Mouse (Mus musculus): ENCODE results near the gene Calm3. TPM values are rescaled to one million over a fixed set of nuclear protein-coding genes. Genes with fewer than 3 reads are reported as not detected.

Gene Calm3
- polyA plus RNA-seq, 1 experiment from 2014 or later: 295 TPM

- Histone ChIP-seq H3K4me2 (no peak overlapping the region), H3K27ac (ENCODE audit: low read depth, low read length) (no peak overlapping the region)
- ATAC-seq (ENCODE audit: low FRiP score): no peak
These were observed 38.0 kb downstream of the Calm3 start for GRCm38 (mm10) chr7:16885905-16886304.

GRCm38 (mm10) chr7:16885271-16885776 is 38.6 kb downstream of the Calm3 start:
- Histone ChIP-seq H3K9ac (ENCODE audit: low read length) (no peak overlapping the region), H3K36me3 (ENCODE audit: control insufficient read depth, insufficient read depth, low read length) (peaks cover 8% of the 10 kb centered on the region; the same call in 1 of the 2 replicates), H3K4me1 (ENCODE audit: control insufficient read depth, insufficient read depth, low read length) (peaks cover 7% of the 10 kb centered on the region), H3K4me2 (peak overlapping the region; percentile 5; the same call in 1 of the 2 replicates), H3K27me3 (ENCODE audit: control insufficient read depth, insufficient read depth, low read length) (peaks cover 41% of the 10 kb centered on the region), H3K27ac (ENCODE audit: low read depth, low read length) (no peak overlapping the region), H3K4me3 (ENCODE audit: low read depth, low read length) (peak overlapping the region; percentile 23), H3K9me3 (ENCODE audit: control insufficient read depth, low read length) (peaks cover 7% of the 10 kb centered on the region)
- no peak for DNase-seq (ENCODE audit: low spot score, missing footprints)
- 11% methylated on average over 77 of the region's 95 CpGs for WGBS
- ATAC-seq (ENCODE audit: low FRiP score): peak; percentile 26

More at GRCm38 (mm10) chr7:16885905-16886304, 38.0 kb downstream of the Calm3 start:
- Histone ChIP-seq H3K4me3 (ENCODE audit: low read depth, low read length) (peak overlapping the region; percentile 23; the same call in 1 of the 2 replicates), H3K9me3 (ENCODE audit: control insufficient read depth, low read length) (peaks cover 7% of the 10 kb centered on the region), H3K36me3 (ENCODE audit: control insufficient read depth, insufficient read depth, low read length) (peaks cover 8% of the 10 kb centered on the region; the same call in 1 of the 2 replicates), H3K27me3 (ENCODE audit: control insufficient read depth, insufficient read depth, low read length) (peaks cover 47% of the 10 kb centered on the region), H3K9ac (ENCODE audit: low read length) (no peak overlapping the region), H3K4me1 (ENCODE audit: control insufficient read depth, insufficient read depth, low read length) (peaks cover 4% of the 10 kb centered on the region)
- DNase-seq (ENCODE audit: low spot score, missing footprints): no peak
- 36% methylated on average over 57 of the region's 59 CpGs for WGBS

- Histone ChIP-seq H3K4me2 (no peak overlapping the region), H3K9ac (ENCODE audit: low read length) (no peak overlapping the region), H3K36me3 (ENCODE audit: control insufficient read depth, insufficient read depth, low read length) (peaks cover 8% of the 10 kb centered on the region; the same call in 1 of the 2 replicates), H3K4me3 (ENCODE audit: low read depth, low read length) (no peak overlapping the region), H3K9me3 (ENCODE audit: control insufficient read depth, low read length) (peaks cover 7% of the 10 kb centered on the region), H3K27ac (ENCODE audit: low read depth, low read length) (no peak overlapping the region), H3K4me1 (ENCODE audit: control insufficient read depth, insufficient read depth, low read length) (peaks cover 14% of the 10 kb centered on the region), H3K27me3 (ENCODE audit: control insufficient read depth, insufficient read depth, low read length) (peaks cover 39% of the 10 kb centered on the region)
- 52% methylated on average over 4 of the region's 4 CpGs for WGBS
- ATAC-seq (ENCODE audit: low FRiP score): no peak
- no peak for DNase-seq (ENCODE audit: low spot score, missing footprints)
These were observed 39.6 kb downstream of the Calm3 start for GRCm38 (mm10) chr7:16884334-16884733.

- H3K27me3 ChIP-seq (ENCODE audit: control insufficient read depth, insufficient read depth, low read length): peaks cover 39% of the 10 kb centered on the region
- WGBS: 95% methylated on average over 6 of the region's 6 CpGs
- H3K4me1 ChIP-seq (ENCODE audit: control insufficient read depth, insufficient read depth, low read length): peaks cover 14% of the 10 kb centered on the region
These were observed 40.8 kb downstream of the Calm3 start for GRCm38 (mm10) chr7:16883162-16883561.

GRCm38 (mm10) chr7:16880615-16881014 is 43.3 kb downstream of the Calm3 start:
- H3K27ac ChIP-seq (ENCODE audit: low read depth, low read length): peak overlapping the region; percentile 84
- H3K4me2 ChIP-seq: peak overlapping the region; percentile 30
- WGBS: 18% methylated on average over 5 of the region's 5 CpGs
- H3K27me3 ChIP-seq (ENCODE audit: control insufficient read depth, insufficient read depth, low read length): peaks cover 22% of the 10 kb centered on the region
- H3K9me3 ChIP-seq (ENCODE audit: control insufficient read depth, low read length): peaks cover 1% of the 10 kb centered on the region; the same call in 1 of the 2 replicates
- peaks cover 2% of the 10 kb centered on the region; the same call in 1 of the 2 replicates for H3K36me3 ChIP-seq (ENCODE audit: control insufficient read depth, insufficient read depth, low read length)
- H3K9ac ChIP-seq (ENCODE audit: low read length): peak overlapping the region; percentile 26; the same call in 1 of the 2 replicates
- H3K4me3 ChIP-seq (ENCODE audit: low read depth, low read length): no peak overlapping the region
- ATAC-seq (ENCODE audit: low FRiP score) (peak; percentile 3; the same call in 1 of the 2 replicates), DNase-seq (ENCODE audit: low spot score, missing footprints) (no peak)
- H3K4me1 ChIP-seq (ENCODE audit: control insufficient read depth, insufficient read depth, low read length): peaks cover 29% of the 10 kb centered on the region

More at GRCm38 (mm10) chr7:16883162-16883561, 40.8 kb downstream of the Calm3 start:
- ATAC-seq (ENCODE audit: low FRiP score) (no peak), DNase-seq (ENCODE audit: low spot score, missing footprints) (no peak)
- no peak overlapping the region for H3K4me3 ChIP-seq (ENCODE audit: low read depth, low read length)
- peaks cover 8% of the 10 kb centered on the region; the same call in 1 of the 2 replicates for H3K36me3 ChIP-seq (ENCODE audit: control insufficient read depth, insufficient read depth, low read length)
- no peak overlapping the region for H3K9ac ChIP-seq (ENCODE audit: low read length)
- peaks cover 7% of the 10 kb centered on the region for H3K9me3 ChIP-seq (ENCODE audit: control insufficient read depth, low read length)
- H3K4me2 ChIP-seq: no peak overlapping the region
- H3K27ac ChIP-seq (ENCODE audit: low read depth, low read length): no peak overlapping the region

- Histone ChIP-seq H3K27me3 (ENCODE audit: control insufficient read depth, insufficient read depth, low read length) (peaks cover 15% of the 10 kb centered on the region), H3K9ac (ENCODE audit: low read length) (peak overlapping the region; percentile 26), H3K27ac (ENCODE audit: low read depth, low read length) (peak overlapping the region; percentile 84), H3K4me2 (peak overlapping the region; percentile 30), H3K36me3 (ENCODE audit: control insufficient read depth, insufficient read depth, low read length) (peaks cover 2% of the 10 kb centered on the region; the same call in 1 of the 2 replicates), H3K9me3 (ENCODE audit: control insufficient read depth, low read length) (no peaks in the 10 kb centered on the region), H3K4me1 (ENCODE audit: control insufficient read depth, insufficient read depth, low read length) (peaks cover 30% of the 10 kb centered on the region), H3K4me3 (ENCODE audit: low read depth, low read length) (no peak overlapping the region)
- WGBS: 21% methylated on average over 9 of the region's 9 CpGs
- DNase-seq (ENCODE audit: low spot score, missing footprints): peak; percentile 95
- peak; percentile 75 for ATAC-seq (ENCODE audit: low FRiP score)
These were observed 43.9 kb downstream of the Calm3 start for GRCm38 (mm10) chr7:16879796-16880547.

GRCm38 (mm10) chr7:16877717-16878116 is 46.2 kb downstream of the Calm3 start:
- WGBS: 82% methylated on average over 3 of the region's 3 CpGs
- H3K4me2 ChIP-seq: no peak overlapping the region

GRCm38 (mm10) chr7:16876608-16877007 is 47.3 kb downstream of the Calm3 start:
- H3K4me3 ChIP-seq (ENCODE audit: low read depth, low read length): peak overlapping the region; percentile 50
- H3K27ac ChIP-seq (ENCODE audit: low read depth, low read length): no peak overlapping the region; the same call in 1 of the 2 replicates
- no peaks in the 10 kb centered on the region for H3K9me3 ChIP-seq (ENCODE audit: control insufficient read depth, low read length)
- H3K36me3 ChIP-seq (ENCODE audit: control insufficient read depth, insufficient read depth, low read length): no peaks in the 10 kb centered on the region
- peaks cover 30% of the 10 kb centered on the region for H3K4me1 ChIP-seq (ENCODE audit: control insufficient read depth, insufficient read depth, low read length)
- H3K27me3 ChIP-seq (ENCODE audit: control insufficient read depth, insufficient read depth, low read length): no peaks in the 10 kb centered on the region
- ATAC-seq (ENCODE audit: low FRiP score): no peak
- H3K4me2 ChIP-seq: peak overlapping the region; percentile 75
- peak; percentile 94 for DNase-seq (ENCODE audit: low spot score, missing footprints)
- 2% methylated on average over 12 of the region's 13 CpGs for WGBS
- H3K9ac ChIP-seq (ENCODE audit: low read length): peak overlapping the region; percentile 45; the same call in 1 of the 2 replicates

More at GRCm38 (mm10) chr7:16877717-16878116, 46.2 kb downstream of the Calm3 start:
- Histone ChIP-seq H3K4me1 (ENCODE audit: control insufficient read depth, insufficient read depth, low read length) (peaks cover 30% of the 10 kb centered on the region), H3K27ac (ENCODE audit: low read depth, low read length) (no peak overlapping the region), H3K4me3 (ENCODE audit: low read depth, low read length) (no peak overlapping the region), H3K9me3 (ENCODE audit: control insufficient read depth, low read length) (no peaks in the 10 kb centered on the region), H3K9ac (ENCODE audit: low read length) (no peak overlapping the region), H3K27me3 (ENCODE audit: control insufficient read depth, insufficient read depth, low read length) (no peaks in the 10 kb centered on the region), H3K36me3 (ENCODE audit: control insufficient read depth, insufficient read depth, low read length) (peaks cover 2% of the 10 kb centered on the region; the same call in 1 of the 2 replicates)
- ATAC-seq (ENCODE audit: low FRiP score) (no peak), DNase-seq (ENCODE audit: low spot score, missing footprints) (no peak)

GRCm38 (mm10) chr7:16876006-16876405 is 47.9 kb downstream of the Calm3 start:
- no peaks in the 10 kb centered on the region for H3K27me3 ChIP-seq (ENCODE audit: control insufficient read depth, insufficient read depth, low read length)
- peak overlapping the region; percentile 80 for H3K9ac ChIP-seq (ENCODE audit: low read length)
- peaks cover 30% of the 10 kb centered on the region for H3K4me1 ChIP-seq (ENCODE audit: control insufficient read depth, insufficient read depth, low read length)
- peak overlapping the region; percentile 75 for H3K4me2 ChIP-seq
- H3K36me3 ChIP-seq (ENCODE audit: control insufficient read depth, insufficient read depth, low read length): no peaks in the 10 kb centered on the region
- no peaks in the 10 kb centered on the region for H3K9me3 ChIP-seq (ENCODE audit: control insufficient read depth, low read length)
- DNase-seq (ENCODE audit: low spot score, missing footprints): peak; percentile 89
- WGBS: 9% methylated on average over 11 of the region's 11 CpGs
- no peak overlapping the region for H3K27ac ChIP-seq (ENCODE audit: low read depth, low read length)
- H3K4me3 ChIP-seq (ENCODE audit: low read depth, low read length): peak overlapping the region; percentile 50
- ATAC-seq (ENCODE audit: low FRiP score): no peak
